Mouse (Mus musculus) midbrain, embryonic 10.5 days (tissue): ENCODE results near the gene Aacs. TPM values are rescaled to one million over a fixed set of nuclear protein-coding genes. Genes with fewer than 3 reads are reported as not detected.
A peak's percentile ranks its signal among the peaks of the same experiment; 100 is the strongest.

ENCODE experiments used
- DNase-seq: peaks from one replicate; pipeline ENCODE4 v3.0.0-alpha.2; 2017; ENCODE audit warnings: low spot score
- H3K27ac ChIP-seq: fragments of 300-500 bp; sonication (generic); replicated peaks from 2 replicates; pipeline ENCODE4 v1.5.1; 2016; ENCODE audit warnings: mild to moderate bottlenecking
- H3K27me3 ChIP-seq: fragments of 300-500 bp; sonication (generic); 2 replicates; pipeline ENCODE4 v1.6.1; 2016; ENCODE audit warnings: low read depth, mild to moderate bottlenecking; ENCODE audit not compliant: poor library complexity, severe bottlenecking
- H3K36me3 ChIP-seq: fragments of 300-500 bp; sonication (generic); 2 replicates; pipeline ENCODE4 v1.6.1; 2016; ENCODE audit warnings: mild to moderate bottlenecking, moderate library complexity
- H3K4me1 ChIP-seq: fragments of 300-500 bp; sonication (generic); 2 replicates; pipeline ENCODE4 v1.6.1; 2016
- H3K4me3 ChIP-seq: fragments of 300-500 bp; sonication (generic); 2 replicates; pipeline ENCODE4 v1.5.1; 2016; ENCODE audit warnings: mild to moderate bottlenecking, moderate library complexity
- H3K9me3 ChIP-seq: fragments of 300-500 bp; sonication (generic); replicated peaks from 2 replicates; pipeline ENCODE4 v1.6.1; 2016; ENCODE audit warnings: mild to moderate bottlenecking
- WGBS: fragments of 180-500 bp; shearing (Covaris S2); methylation state at CpG from one replicate; pipeline ENCODE4 v1.1.7; 2016; 5-methylcytosine and 5-hydroxymethylcytosine counted together
- polyA plus RNA-seq: library from polyadenylated mRNA; unstranded; fragments of >200 nt; fragmentation: Nextera tagmentation; extraction: Ambion mirVana; gene quantifications from 2 replicates; pipeline ENCODE4 v1.2.1, GENCODE M21; 2016

Aacs gene
- polyA plus RNA-seq, 1 experiment from 2014 or later, result 63.9 TPM

- H3K4me3 ChIP-seq, result no peak overlapping the region
- H3K36me3 ChIP-seq, result peaks cover 44% of the 10 kb centered on the region
- no peak overlapping the region for H3K27ac ChIP-seq
These were observed 29.3 kb upstream of the Aacs start for GRCm38 (mm10) chr5:125446344-125446743.

GRCm38 (mm10) chr5:125448026-125448425, 27.6 kb upstream of the Aacs start:
- Histone ChIP-seq H3K27me3 (no peaks in the 10 kb centered on the region), H3K4me3 (no peak overlapping the region), H3K36me3 (peaks cover 61% of the 10 kb centered on the region), H3K27ac (no peak overlapping the region), H3K9me3 (no peaks in the 10 kb centered on the region), H3K4me1 (peaks cover 3% of the 10 kb centered on the region; the same call in 1 of the 2 replicates)
- WGBS, result 90% methylated on average over 3 of the region's 3 CpGs
- no peak for DNase-seq

More at GRCm38 (mm10) chr5:125446344-125446743, 29.3 kb upstream of the Aacs start:
- 91% methylated on average over 7 of the region's 7 CpGs for whole genome bisulfite sequencing
- Histone ChIP-seq H3K4me1 (peaks cover 15% of the 10 kb centered on the region), H3K9me3 (no peaks in the 10 kb centered on the region), H3K27me3 (no peaks in the 10 kb centered on the region)
- DNase-seq, result no peak

GRCm38 (mm10) chr5:125448631-125449030, 27.0 kb upstream of the Aacs start:
- WGBS, result 90% methylated on average over 4 of the region's 4 CpGs
- H3K9me3 ChIP-seq, result no peaks in the 10 kb centered on the region
- peaks cover 61% of the 10 kb centered on the region for H3K36me3 ChIP-seq
- 0 out of 2 replicates have a peak, but pooled peaks cover under 1% of the 10 kb centered on the region for H3K4me1 ChIP-seq
- H3K27me3 ChIP-seq, result no peaks in the 10 kb centered on the region
- no peak for DNase-seq
- H3K4me3 ChIP-seq, result no peak overlapping the region
- no peak overlapping the region for H3K27ac ChIP-seq

DNA sequence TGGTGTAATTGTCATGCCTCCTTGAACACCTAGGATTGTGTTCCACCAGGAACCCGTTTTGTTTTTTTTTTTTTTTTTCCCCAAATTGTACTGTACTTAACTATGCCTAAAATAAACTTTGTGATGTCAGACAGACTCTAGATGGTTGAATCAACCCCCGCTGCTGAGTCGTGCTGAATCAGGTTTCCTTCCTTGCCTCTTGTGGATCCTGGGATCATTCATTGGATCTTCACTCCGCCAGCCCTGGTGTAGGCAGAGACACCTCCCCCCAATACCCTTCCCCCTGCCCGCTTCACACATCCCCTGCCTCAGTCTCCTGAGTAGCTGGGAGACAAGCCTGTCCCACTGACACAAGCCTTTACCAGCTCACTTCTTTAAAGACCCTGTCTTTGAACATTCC, 26.3 kb upstream of the Aacs start:
- H3K9me3 ChIP-seq, result no peaks in the 10 kb centered on the region
- WGBS, result 85% methylated on average over 5 of the region's 5 CpGs
- H3K27ac ChIP-seq, result no peak overlapping the region
- no peaks in the 10 kb centered on the region for H3K4me1 ChIP-seq
- no peak overlapping the region for H3K4me3 ChIP-seq
- peaks cover 62% of the 10 kb centered on the region for H3K36me3 ChIP-seq
- H3K27me3 ChIP-seq, result no peaks in the 10 kb centered on the region
- no peak for DNase-seq

- no peak for DNase-seq
- Histone ChIP-seq H3K27me3 (no peaks in the 10 kb centered on the region), H3K36me3 (peaks cover 70% of the 10 kb centered on the region), H3K9me3 (no peaks in the 10 kb centered on the region), H3K4me3 (no peak overlapping the region), H3K27ac (no peak overlapping the region), H3K4me1 (no peaks in the 10 kb centered on the region)
- 92% methylated on average over 9 of the region's 9 CpGs for WGBS
These were observed 23.0 kb upstream of the Aacs start for GRCm38 (mm10) chr5:125452573-125452972.

- Histone ChIP-seq H3K4me1 (no peaks in the 10 kb centered on the region), H3K4me3 (no peak overlapping the region), H3K27ac (no peak overlapping the region), H3K27me3 (no peaks in the 10 kb centered on the region), H3K9me3 (no peaks in the 10 kb centered on the region), H3K36me3 (peaks cover 58% of the 10 kb centered on the region)
- DNase-seq, result no peak
- WGBS, result 96% methylated on average over 6 of the region's 6 CpGs
These were observed 19.5 kb upstream of the Aacs start for GRCm38 (mm10) chr5:125456100-125456499.

DNA sequence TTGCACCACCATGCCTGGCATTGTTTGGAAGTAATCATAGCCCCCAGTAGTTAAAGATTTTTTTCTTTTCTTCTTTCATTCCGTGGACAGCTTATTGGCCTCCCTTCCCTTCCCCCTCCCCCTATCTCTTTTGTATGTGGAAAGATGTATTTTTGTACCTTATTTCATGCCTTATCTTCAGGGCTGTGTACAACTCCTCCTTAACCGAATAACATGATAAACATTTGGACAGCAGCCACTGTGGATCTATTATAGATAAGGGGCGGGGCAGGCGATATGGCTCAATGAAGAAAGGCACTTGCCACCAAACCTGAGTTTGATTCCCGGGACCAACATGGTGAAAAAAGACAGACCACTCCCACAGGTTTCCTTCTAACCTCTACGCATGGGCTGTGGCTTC, 18.1 kb upstream of the Aacs start:
- H3K4me1 ChIP-seq, result no peaks in the 10 kb centered on the region
- no peaks in the 10 kb centered on the region for H3K27me3 ChIP-seq
- no peaks in the 10 kb centered on the region for H3K9me3 ChIP-seq
- no peak for DNase-seq
- no peak overlapping the region for H3K27ac ChIP-seq
- peaks cover 44% of the 10 kb centered on the region for H3K36me3 ChIP-seq
- no peak overlapping the region for H3K4me3 ChIP-seq
- WGBS, result 92% methylated on average over 6 of the region's 6 CpGs

- H3K9me3 ChIP-seq, result no peaks in the 10 kb centered on the region
- 87% methylated on average over 3 of the region's 3 CpGs for WGBS
- H3K27ac ChIP-seq, result no peak overlapping the region
- peaks cover 9% of the 10 kb centered on the region for H3K4me1 ChIP-seq
- no peak overlapping the region for H3K4me3 ChIP-seq
- peaks cover 14% of the 10 kb centered on the region for H3K36me3 ChIP-seq
- H3K27me3 ChIP-seq, result no peaks in the 10 kb centered on the region
- no peak for DNase-seq
These were observed 15.0 kb upstream of the Aacs start for GRCm38 (mm10) chr5:125460574-125460973.

- 61% methylated on average over 10 of the region's 10 CpGs for WGBS
These were observed 13.7 kb upstream of the Aacs start for GRCm38 (mm10) chr5:125461868-125462445.

DNA sequence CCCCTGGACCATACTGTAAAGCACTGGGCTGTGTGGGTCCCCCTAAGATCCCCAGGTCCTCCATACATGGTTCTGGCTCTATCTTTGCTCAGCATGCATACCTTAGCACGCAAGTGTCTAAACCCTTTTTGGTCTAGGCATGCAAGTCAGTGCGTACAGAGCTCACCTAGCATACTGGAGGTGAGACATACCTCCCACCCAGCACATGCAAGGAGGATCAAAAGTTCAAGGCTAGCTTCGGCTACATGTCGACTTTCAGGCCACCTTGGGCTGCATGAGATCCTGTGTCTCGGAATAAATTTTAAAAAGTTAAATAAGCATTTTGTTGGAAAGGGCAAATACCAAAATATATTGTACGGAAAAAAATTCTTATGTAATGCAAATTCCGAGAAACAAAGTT, 10.4 kb upstream of the Aacs start:
- Histone ChIP-seq H3K9me3 (no peaks in the 10 kb centered on the region), H3K4me3 (peak overlapping the region; percentile 51), H3K36me3 (no peaks in the 10 kb centered on the region), H3K27ac (peak overlapping the region; percentile 70), H3K27me3 (no peaks in the 10 kb centered on the region), H3K4me1 (peaks cover 9% of the 10 kb centered on the region)
- 51% methylated on average over 7 of the region's 7 CpGs for WGBS
- DNase-seq, result no peak

More at GRCm38 (mm10) chr5:125461868-125462445, 13.7 kb upstream of the Aacs start:
- Histone ChIP-seq H3K36me3 (no peaks in the 10 kb centered on the region; the same call in 1 of the 2 replicates), H3K4me1 (peaks cover 9% of the 10 kb centered on the region), H3K4me3 (no peak overlapping the region), H3K27ac (no peak overlapping the region), H3K9me3 (no peaks in the 10 kb centered on the region), H3K27me3 (no peaks in the 10 kb centered on the region)
- no peak for DNase-seq

- WGBS, result under 1% methylated on average over 25 of the region's 25 CpGs
- Histone ChIP-seq H3K36me3 (no peaks in the 10 kb centered on the region), H3K4me3 (peak overlapping the region; percentile 51), H3K4me1 (peaks cover 9% of the 10 kb centered on the region), H3K27ac (peak overlapping the region; percentile 80), H3K27me3 (no peaks in the 10 kb centered on the region), H3K9me3 (no peaks in the 10 kb centered on the region)
- DNase-seq, result peak; percentile 98
These were observed 9.9 kb upstream of the Aacs start for GRCm38 (mm10) chr5:125465701-125466106.

DNA sequence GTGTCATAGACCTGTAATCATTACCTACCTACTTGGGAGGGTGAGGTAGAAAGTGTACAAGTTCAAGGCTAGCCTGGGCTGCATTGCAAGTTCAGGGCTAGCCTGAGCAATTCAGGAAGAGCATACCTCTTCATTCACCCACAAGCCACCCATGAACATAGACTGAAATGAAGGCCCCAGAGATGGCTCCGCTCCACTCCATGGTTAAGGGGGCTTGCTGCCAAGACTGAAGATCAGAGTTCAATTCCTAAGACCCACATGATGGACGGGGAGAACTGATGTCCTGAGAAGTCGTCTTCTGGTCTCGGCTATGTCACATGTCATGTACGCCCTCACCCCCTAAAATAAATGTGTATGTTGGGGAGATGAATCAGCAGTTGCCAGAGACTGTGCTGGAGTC, 9.1 kb upstream of the Aacs start:
- no peak for DNase-seq
- Histone ChIP-seq H3K4me1 (peaks cover 9% of the 10 kb centered on the region), H3K9me3 (no peaks in the 10 kb centered on the region), H3K27me3 (no peaks in the 10 kb centered on the region), H3K4me3 (peak overlapping the region; percentile 51; the same call in 1 of the 2 replicates), H3K36me3 (no peaks in the 10 kb centered on the region), H3K27ac (peak overlapping the region; percentile 80)
- WGBS, result 95% methylated on average over 5 of the region's 5 CpGs

- 87% methylated on average over 14 of the region's 14 CpGs for WGBS
- Histone ChIP-seq H3K36me3 (no peaks in the 10 kb centered on the region), H3K27ac (peak overlapping the region; percentile 80; the same call in 1 of the 2 replicates), H3K9me3 (no peaks in the 10 kb centered on the region), H3K4me1 (peaks cover 9% of the 10 kb centered on the region), H3K27me3 (no peaks in the 10 kb centered on the region), H3K4me3 (no peak overlapping the region)
- no peak for DNase-seq
These were observed 8.4 kb upstream of the Aacs start for GRCm38 (mm10) chr5:125467261-125467660.
